Mouse (Mus musculus) embryonic facial prominence, embryonic 12.5 days (tissue): ENCODE results near the gene Med31. TPM values are rescaled to one million over a fixed set of nuclear protein-coding genes. Genes with fewer than 3 reads are reported as not detected.

ENCODE experiments used
- polyA plus RNA-seq: library from polyadenylated mRNA; unstranded; fragments of >200 nt; fragmentation: Nextera tagmentation; extraction: Ambion mirVana; gene quantifications from 2 replicates; pipeline ENCODE4 v1.2.1, GENCODE M21; 2016

Gene Med31
- polyA plus RNA-seq, 1 experiment from 2014 or later, result 48.8 TPM

Other genes with a start within 250 kb of the Med31 start
- 0.36 and 0.61 TPM in 2 replicates for gene Aipl1, start 178.1 kb downstream of the Med31 start, polyA plus RNA-seq
- gene Pimreg, start 173.6 kb downstream of the Med31 start, polyA plus RNA-seq, result 143 and 144 TPM in 2 replicates
- 0.24 and 0.33 TPM in 2 replicates for gene Pitpnm3, start 79.8 kb downstream of the Med31 start, polyA plus RNA-seq
- gene Gm43951, start 8.8 kb downstream of the Med31 start, polyA plus RNA-seq, result 0.95 and 0.99 TPM in 2 replicates
- 16.7 and 23.2 TPM in 2 replicates for gene 4933427D14Rik, start 8.1 kb downstream of the Med31 start, polyA plus RNA-seq
- gene Txndc17, start 8.0 kb downstream of the Med31 start, polyA plus RNA-seq, result 194 and 202 TPM in 2 replicates
- 0.14 and 0.31 TPM in 2 replicates for gene Slc13a5, start 51.6 kb upstream of the Med31 start, polyA plus RNA-seq
- gene Xaf1, start 86.0 kb upstream of the Med31 start, polyA plus RNA-seq, result 1.9 and 2.6 TPM in 2 replicates
- gene Fbxo39, start 98.9 kb upstream of the Med31 start, polyA plus RNA-seq, result not detected in 2 replicates
- gene Tekt1, start 146.8 kb upstream of the Med31 start, polyA plus RNA-seq, result 5.1 and 6.4 TPM in 2 replicates
- gene Smtnl2, start 196.1 kb upstream of the Med31 start, polyA plus RNA-seq, result 22.6 and 23.4 TPM in 2 replicates
- 0.09 and 0.32 TPM in 2 replicates for gene Ggt6, start 219.9 kb upstream of the Med31 start, polyA plus RNA-seq
- gene Mybbp1a, start 225.8 kb upstream of the Med31 start, polyA plus RNA-seq, result 148 and 172 TPM in 2 replicates